Mouse (Mus musculus): ENCODE results near the gene Ruvbl2. TPM values are rescaled to one million over a fixed set of nuclear protein-coding genes. Genes with fewer than 3 reads are reported as not detected.

Ruvbl2 gene
- polyA plus RNA-seq, 1 experiment from 2014 or later = 132 TPM

DNA sequence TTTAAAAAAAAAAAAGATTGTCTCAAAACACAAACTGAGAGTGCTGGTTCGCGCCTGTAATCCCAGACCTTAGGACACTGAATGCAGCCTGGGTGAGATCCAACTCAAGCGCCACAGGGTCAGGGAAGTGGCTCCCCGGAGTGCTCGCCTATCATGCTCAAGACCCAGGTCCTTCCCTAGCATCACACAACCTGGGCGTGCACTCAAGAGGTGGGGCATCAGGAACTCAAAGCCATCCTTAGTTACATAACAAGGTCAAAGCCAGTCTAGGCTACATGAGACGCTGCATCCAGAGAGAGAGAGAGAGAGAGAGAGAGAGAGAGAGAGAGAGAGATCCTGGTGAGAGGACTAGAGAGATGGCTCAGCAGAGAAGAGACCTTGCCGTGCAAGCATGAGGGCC is 11.3 kb downstream of the Ruvbl2 start:
- no peak overlapping the region for H3K4me3 ChIP-seq (ENCODE audit: low read depth, low read length)
- no peak for ATAC-seq (ENCODE audit: insufficient number of reproducible peaks, insufficient read depth, low FRiP score, low read depth)
- H3K9ac ChIP-seq (replicated peaks; ENCODE audit: low read depth, low read length) = no peak overlapping the region
- 94% methylated on average over 8 of the region's 8 CpGs for WGBS
- no peaks in the 10 kb centered on the region for H3K9me3 ChIP-seq (ENCODE audit: control insufficient read depth, low read depth, low read length)
- peaks cover 78% of the 10 kb centered on the region for H3K36me3 ChIP-seq (ENCODE audit: control insufficient read depth, insufficient read depth, low read length)
- H3K27me3 ChIP-seq (ENCODE audit: control insufficient read depth, insufficient read depth, low read length) = no peaks in the 10 kb centered on the region
- no peaks in the 10 kb centered on the region for H3K4me1 ChIP-seq (ENCODE audit: control insufficient read depth, insufficient read depth, low read length)
- H3K27ac ChIP-seq (ENCODE audit: low read length) = no peak overlapping the region
- H3K4me2 ChIP-seq (replicated peaks; ENCODE audit: low read depth, low read length) = no peak overlapping the region

DNA sequence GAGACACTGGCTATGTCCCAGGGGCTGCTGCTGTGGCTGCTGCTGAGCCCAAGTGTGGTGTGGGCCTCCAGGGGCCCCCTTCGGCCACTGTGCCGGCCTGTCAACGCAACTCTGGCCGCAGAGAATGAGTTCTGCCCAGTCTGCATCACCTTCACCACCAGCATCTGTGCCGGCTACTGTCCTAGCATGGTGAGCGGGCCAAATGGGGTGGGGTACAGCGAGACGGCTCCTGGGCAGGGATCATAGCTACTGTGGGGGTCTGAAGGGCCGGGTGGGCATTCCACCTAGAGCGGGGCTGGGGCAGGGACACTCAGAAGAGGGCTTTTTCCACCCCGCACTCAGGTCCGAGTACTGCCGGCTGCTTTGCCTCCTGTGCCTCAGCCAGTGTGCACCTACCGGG is 16.7 kb downstream of the Ruvbl2 start:
- H3K4me3 ChIP-seq (ENCODE audit: low read depth, low read length) = no peak overlapping the region
- 91% methylated on average over 14 of the region's 14 CpGs for WGBS
- H3K36me3 ChIP-seq (ENCODE audit: control insufficient read depth, insufficient read depth, low read length) = peaks cover 54% of the 10 kb centered on the region
- ATAC-seq (ENCODE audit: insufficient number of reproducible peaks, insufficient read depth, low FRiP score, low read depth) = no peak
- 0 out of 2 replicates have a peak, but pooled peaks cover 4% of the 10 kb centered on the region for H3K27me3 ChIP-seq (ENCODE audit: control insufficient read depth, insufficient read depth, low read length)
- no peak overlapping the region for H3K4me2 ChIP-seq (replicated peaks; ENCODE audit: low read depth, low read length)
- H3K9ac ChIP-seq (replicated peaks; ENCODE audit: low read depth, low read length) = no peak overlapping the region
- H3K4me1 ChIP-seq (ENCODE audit: control insufficient read depth, insufficient read depth, low read length) = peaks cover 14% of the 10 kb centered on the region; the same call in 1 of the 2 replicates
- no peak overlapping the region for H3K27ac ChIP-seq (ENCODE audit: low read length)
- no peaks in the 10 kb centered on the region for H3K9me3 ChIP-seq (ENCODE audit: control insufficient read depth, low read depth, low read length)

DNA sequence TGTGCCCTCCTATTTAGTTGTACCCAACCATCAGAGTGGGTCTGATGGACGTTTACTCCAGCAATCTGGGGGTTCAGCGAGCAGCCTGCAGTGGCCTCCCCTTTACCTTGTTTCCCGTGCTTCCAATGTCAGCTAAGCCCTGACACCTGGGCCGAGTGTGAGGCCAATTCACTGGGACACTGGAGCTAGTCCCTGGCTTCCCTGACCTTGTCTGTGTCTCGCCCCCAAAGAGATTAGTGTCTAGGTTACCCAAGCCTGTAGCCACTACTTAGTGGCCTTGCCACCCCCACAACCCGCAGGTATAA is 17.3 kb downstream of the Ruvbl2 start, which contains the start of gene Lhb:
TSS of gene Lhb (plus strand) at position 206 of the 305 bp plus-strand sequence.
- 58% methylated on average over 6 of the region's 6 CpGs for WGBS
- no peak for ATAC-seq (ENCODE audit: insufficient number of reproducible peaks, insufficient read depth, low FRiP score, low read depth)
- H3K4me1 ChIP-seq (ENCODE audit: control insufficient read depth, insufficient read depth, low read length) = peaks cover 14% of the 10 kb centered on the region; the same call in 1 of the 2 replicates
- no peak within 1 kb of the TSS for H3K4me3 ChIP-seq (ENCODE audit: low read depth, low read length)
- peak within 1 kb of the TSS; percentile 13; the same call in 1 of the 2 replicates for H3K4me2 ChIP-seq (replicated peaks; ENCODE audit: low read depth, low read length)
- peaks cover 50% of the 10 kb centered on the region for H3K36me3 ChIP-seq (ENCODE audit: control insufficient read depth, insufficient read depth, low read length)
- no peaks in the 10 kb centered on the region for H3K9me3 ChIP-seq (ENCODE audit: control insufficient read depth, low read depth, low read length)
- H3K27me3 ChIP-seq (ENCODE audit: control insufficient read depth, insufficient read depth, low read length) = 0 out of 2 replicates have a peak, but pooled peaks cover 4% of the 10 kb centered on the region
- no peak within 1 kb of the TSS for H3K9ac ChIP-seq (replicated peaks; ENCODE audit: low read depth, low read length)
- no peak within 1 kb of the TSS for H3K27ac ChIP-seq (ENCODE audit: low read length)

DNA sequence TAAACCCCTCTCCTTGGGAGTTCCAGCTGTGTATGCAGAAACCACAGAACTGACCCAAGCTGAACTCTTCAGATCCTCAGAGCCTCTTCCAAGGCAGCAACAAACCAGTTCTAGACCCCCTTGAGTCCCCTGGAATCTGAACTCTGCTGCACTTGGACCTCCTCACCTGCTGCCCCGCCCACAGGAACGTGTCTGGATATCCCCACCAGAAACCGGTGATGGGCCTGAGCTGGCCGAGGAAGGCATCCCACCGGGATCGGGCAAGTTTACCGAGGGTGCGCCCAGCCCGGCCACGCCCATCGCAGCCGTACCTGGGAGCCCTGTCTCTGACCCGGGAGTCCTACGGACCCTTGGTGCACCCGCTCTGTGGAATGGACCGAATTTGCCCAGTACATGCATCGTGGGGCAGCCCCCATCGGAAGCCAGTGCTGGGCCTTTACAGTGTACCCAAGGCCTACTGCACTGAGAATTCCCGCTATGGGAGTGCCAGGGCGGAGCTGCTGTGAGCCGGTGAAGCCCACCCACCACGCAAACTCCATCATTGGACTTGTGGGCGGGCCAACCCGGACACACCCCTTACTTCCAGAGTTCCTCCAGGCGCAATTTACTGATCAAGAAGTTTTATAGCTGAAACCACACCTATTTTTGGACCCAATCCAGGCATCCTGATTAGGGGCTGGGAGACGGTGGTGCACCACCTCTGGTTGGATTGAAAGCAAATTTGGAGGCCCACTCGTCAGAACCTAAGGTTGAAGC is 17.9 kb downstream of the Ruvbl2 start:
- Histone ChIP-seq H3K27ac (ENCODE audit: low read length) (no peak overlapping the region), H3K4me2 (replicated peaks; ENCODE audit: low read depth, low read length) (peak overlapping the region; percentile 13; the same call in 1 of the 2 replicates), H3K9ac (replicated peaks; ENCODE audit: low read depth, low read length) (no peak overlapping the region), H3K9me3 (ENCODE audit: control insufficient read depth, low read depth, low read length) (no peaks in the 10 kb centered on the region), H3K36me3 (ENCODE audit: control insufficient read depth, insufficient read depth, low read length) (peaks cover 45% of the 10 kb centered on the region), H3K27me3 (ENCODE audit: control insufficient read depth, insufficient read depth, low read length) (peaks cover 6% of the 10 kb centered on the region; the same call in 1 of the 2 replicates), H3K4me3 (ENCODE audit: low read depth, low read length) (no peak overlapping the region), H3K4me1 (ENCODE audit: control insufficient read depth, insufficient read depth, low read length) (peaks cover 18% of the 10 kb centered on the region; the same call in 1 of the 2 replicates)
- 13% methylated on average over 27 of the region's 27 CpGs for WGBS
- no peak; the same call in 1 of the 2 replicates for ATAC-seq (ENCODE audit: insufficient number of reproducible peaks, insufficient read depth, low FRiP score, low read depth)

DNA sequence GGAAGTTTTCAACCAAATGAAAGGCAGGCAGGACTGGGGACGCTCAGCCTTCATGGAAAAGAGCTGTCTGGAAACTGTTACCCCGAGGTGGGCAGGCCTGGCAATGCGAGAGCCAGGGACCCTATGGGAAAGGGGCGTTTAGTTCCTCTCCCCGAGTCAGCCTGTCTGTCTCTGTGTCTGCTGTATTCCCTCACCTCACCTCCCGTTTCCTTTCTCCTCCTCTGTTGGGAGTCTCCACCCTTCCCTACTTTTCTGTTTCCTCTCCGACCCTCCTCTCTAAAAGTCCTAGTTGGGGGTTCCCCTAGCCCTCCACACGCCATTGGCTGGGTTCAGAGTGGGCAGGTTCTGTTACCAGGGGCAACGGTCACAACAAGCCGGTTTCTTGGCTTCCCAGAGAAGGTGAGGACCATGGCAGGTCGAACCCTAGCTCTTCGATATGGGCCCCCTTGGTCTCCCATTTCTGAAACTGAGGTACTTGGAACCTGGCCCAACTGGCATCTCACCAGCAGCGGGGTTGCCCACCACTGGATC is 19.9 kb downstream of the Ruvbl2 start:
- Histone ChIP-seq H3K9ac (replicated peaks; ENCODE audit: low read depth, low read length) (no peak overlapping the region), H3K36me3 (ENCODE audit: control insufficient read depth, insufficient read depth, low read length) (peaks cover 25% of the 10 kb centered on the region), H3K4me2 (replicated peaks; ENCODE audit: low read depth, low read length) (peak overlapping the region; percentile 8), H3K4me1 (ENCODE audit: control insufficient read depth, insufficient read depth, low read length) (peaks cover 28% of the 10 kb centered on the region; the same call in 1 of the 2 replicates), H3K9me3 (ENCODE audit: control insufficient read depth, low read depth, low read length) (no peaks in the 10 kb centered on the region), H3K4me3 (ENCODE audit: low read depth, low read length) (no peak overlapping the region), H3K27me3 (ENCODE audit: control insufficient read depth, insufficient read depth, low read length) (peaks cover 13% of the 10 kb centered on the region; the same call in 1 of the 2 replicates), H3K27ac (ENCODE audit: low read length) (peak overlapping the region; percentile 18; the same call in 1 of the 2 replicates)
- ATAC-seq (ENCODE audit: insufficient number of reproducible peaks, insufficient read depth, low FRiP score, low read depth) = no peak
- WGBS = 9% methylated on average over 13 of the region's 13 CpGs

DNA sequence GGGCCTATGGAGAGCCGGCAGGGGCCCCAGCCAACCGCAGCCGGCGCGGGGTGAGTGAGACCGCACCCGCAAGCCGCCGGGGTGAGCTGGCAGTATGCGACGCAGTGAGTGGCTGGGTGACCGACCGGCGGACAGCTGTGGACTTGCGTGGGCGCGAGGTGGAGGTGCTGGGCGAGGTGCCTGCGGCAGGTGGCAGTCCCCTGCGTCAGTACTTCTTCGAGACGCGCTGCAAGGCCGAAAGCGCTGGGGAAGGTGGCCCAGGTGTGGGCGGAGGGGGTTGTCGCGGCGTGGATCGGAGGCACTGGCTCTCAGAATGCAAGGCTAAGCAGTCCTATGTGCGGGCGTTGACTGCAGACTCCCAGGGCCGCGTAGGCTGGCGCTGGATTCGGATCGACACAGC is 22.3 kb downstream of the Ruvbl2 start:
- ATAC-seq (ENCODE audit: insufficient number of reproducible peaks, insufficient read depth, low FRiP score, low read depth) = no peak
- H3K4me2 ChIP-seq (replicated peaks; ENCODE audit: low read depth, low read length) = peak overlapping the region; percentile 23; the same call in 1 of the 2 replicates
- no peaks in the 10 kb centered on the region for H3K9me3 ChIP-seq (ENCODE audit: control insufficient read depth, low read depth, low read length)
- H3K4me3 ChIP-seq (ENCODE audit: low read depth, low read length) = no peak overlapping the region; the same call in 1 of the 2 replicates
- H3K9ac ChIP-seq (replicated peaks; ENCODE audit: low read depth, low read length) = no peak overlapping the region
- no peak overlapping the region for H3K27ac ChIP-seq (ENCODE audit: low read length)
- whole genome bisulfite sequencing = 22% methylated on average over 37 of the region's 37 CpGs
- peaks cover 17% of the 10 kb centered on the region; the same call in 1 of the 2 replicates for H3K27me3 ChIP-seq (ENCODE audit: control insufficient read depth, insufficient read depth, low read length)
- H3K36me3 ChIP-seq (ENCODE audit: control insufficient read depth, insufficient read depth, low read length) = peaks cover under 1% of the 10 kb centered on the region; the same call in 1 of the 2 replicates
- peaks cover 28% of the 10 kb centered on the region; the same call in 1 of the 2 replicates for H3K4me1 ChIP-seq (ENCODE audit: control insufficient read depth, insufficient read depth, low read length)

DNA sequence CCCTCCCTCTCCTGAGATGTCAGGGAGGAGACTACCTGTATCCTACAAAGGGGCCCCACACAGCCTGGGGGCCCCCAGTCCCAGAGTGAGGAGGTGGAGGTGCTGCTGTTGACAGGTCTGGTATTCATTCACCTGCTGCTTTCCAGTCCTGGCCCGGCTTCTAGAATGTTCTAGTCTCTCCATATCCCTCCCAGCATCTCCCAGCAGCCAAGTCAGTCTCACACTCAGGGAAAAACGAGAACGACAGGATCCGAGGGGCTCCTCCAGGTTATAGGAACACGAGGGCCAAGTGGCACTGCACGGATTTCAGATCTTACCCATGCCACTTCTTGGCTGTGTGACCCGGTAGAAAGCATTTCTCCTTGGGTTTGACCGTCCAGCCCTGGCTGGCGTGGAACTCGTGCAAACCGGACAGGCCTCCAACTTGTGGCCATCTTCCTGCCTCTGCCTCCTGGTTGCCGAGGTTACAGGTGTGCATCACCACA is 23.1 kb downstream of the Ruvbl2 start:
- Histone ChIP-seq H3K27ac (ENCODE audit: low read length) (no peak overlapping the region), H3K9ac (replicated peaks; ENCODE audit: low read depth, low read length) (no peak overlapping the region), H3K9me3 (ENCODE audit: control insufficient read depth, low read depth, low read length) (no peaks in the 10 kb centered on the region), H3K4me1 (ENCODE audit: control insufficient read depth, insufficient read depth, low read length) (peaks cover 24% of the 10 kb centered on the region; the same call in 1 of the 2 replicates), H3K4me3 (ENCODE audit: low read depth, low read length) (no peak overlapping the region), H3K27me3 (ENCODE audit: control insufficient read depth, insufficient read depth, low read length) (peaks cover 17% of the 10 kb centered on the region; the same call in 1 of the 2 replicates), H3K4me2 (replicated peaks; ENCODE audit: low read depth, low read length) (peak overlapping the region; percentile 80; the same call in 1 of the 2 replicates), H3K36me3 (ENCODE audit: control insufficient read depth, insufficient read depth, low read length) (no peaks in the 10 kb centered on the region)
- no peak for ATAC-seq (ENCODE audit: insufficient number of reproducible peaks, insufficient read depth, low FRiP score, low read depth)
- 50% methylated on average over 12 of the region's 12 CpGs for WGBS

DNA sequence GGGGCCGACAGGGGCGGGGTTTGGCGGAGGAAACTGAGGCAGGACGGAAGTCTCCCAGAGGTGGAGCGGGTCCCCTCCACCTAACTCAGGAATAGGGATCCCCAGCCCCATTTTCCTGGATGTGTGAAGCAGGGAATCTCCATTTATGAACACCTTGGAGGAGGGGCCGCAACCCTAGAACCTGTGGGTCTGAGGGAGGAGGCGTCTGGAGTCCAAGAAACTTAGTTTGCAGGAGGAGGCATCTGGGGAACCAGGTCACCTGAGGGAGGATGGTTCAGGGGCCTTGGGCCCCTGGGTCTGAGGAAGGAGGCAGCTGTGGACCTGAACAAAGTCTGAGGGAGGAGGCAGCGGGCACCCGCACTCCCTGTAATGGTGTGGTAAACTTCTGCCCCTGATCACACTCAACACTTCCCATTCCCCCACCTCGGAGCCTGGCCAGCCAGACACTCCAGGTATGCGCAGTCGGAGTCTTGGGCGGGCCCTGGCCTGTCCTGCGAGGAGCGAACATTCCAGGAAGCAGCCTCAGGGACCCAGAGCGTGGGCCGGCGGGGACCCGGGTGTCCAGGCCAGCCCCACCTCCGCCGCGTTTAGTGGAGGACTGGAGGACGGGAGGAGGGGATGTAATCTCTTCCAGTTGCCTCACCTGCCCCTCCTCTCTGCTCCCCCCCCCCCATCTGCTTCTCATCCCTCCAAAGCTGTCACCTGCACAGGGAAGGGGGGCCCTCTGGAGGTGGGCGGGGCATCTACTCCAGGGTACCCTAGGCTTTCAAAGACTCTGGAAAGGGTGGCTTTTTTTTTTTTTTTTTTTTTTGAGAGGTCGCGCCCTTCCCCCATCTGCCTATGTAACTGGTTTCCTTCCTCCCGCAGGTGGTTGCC is 23.8 kb downstream of the Ruvbl2 start:
- H3K27me3 ChIP-seq (ENCODE audit: control insufficient read depth, insufficient read depth, low read length) = peaks cover 17% of the 10 kb centered on the region; the same call in 1 of the 2 replicates
- whole genome bisulfite sequencing = 3% methylated on average over 25 of the region's 27 CpGs
- peak overlapping the region; percentile 80 for H3K4me2 ChIP-seq (replicated peaks; ENCODE audit: low read depth, low read length)
- H3K9ac ChIP-seq (replicated peaks; ENCODE audit: low read depth, low read length) = peak overlapping the region; percentile 39
- no peaks in the 10 kb centered on the region for H3K9me3 ChIP-seq (ENCODE audit: control insufficient read depth, low read depth, low read length)
- peak overlapping the region; percentile 44 for H3K4me3 ChIP-seq (ENCODE audit: low read depth, low read length)
- H3K27ac ChIP-seq (ENCODE audit: low read length) = peak overlapping the region; percentile 52
- H3K4me1 ChIP-seq (ENCODE audit: control insufficient read depth, insufficient read depth, low read length) = peaks cover 23% of the 10 kb centered on the region; the same call in 1 of the 2 replicates
- no peaks in the 10 kb centered on the region for H3K36me3 ChIP-seq (ENCODE audit: control insufficient read depth, insufficient read depth, low read length)
- peak; percentile 43; the same call in 1 of the 2 replicates for ATAC-seq (ENCODE audit: insufficient number of reproducible peaks, insufficient read depth, low FRiP score, low read depth)
